In the genomic region with DNA sequence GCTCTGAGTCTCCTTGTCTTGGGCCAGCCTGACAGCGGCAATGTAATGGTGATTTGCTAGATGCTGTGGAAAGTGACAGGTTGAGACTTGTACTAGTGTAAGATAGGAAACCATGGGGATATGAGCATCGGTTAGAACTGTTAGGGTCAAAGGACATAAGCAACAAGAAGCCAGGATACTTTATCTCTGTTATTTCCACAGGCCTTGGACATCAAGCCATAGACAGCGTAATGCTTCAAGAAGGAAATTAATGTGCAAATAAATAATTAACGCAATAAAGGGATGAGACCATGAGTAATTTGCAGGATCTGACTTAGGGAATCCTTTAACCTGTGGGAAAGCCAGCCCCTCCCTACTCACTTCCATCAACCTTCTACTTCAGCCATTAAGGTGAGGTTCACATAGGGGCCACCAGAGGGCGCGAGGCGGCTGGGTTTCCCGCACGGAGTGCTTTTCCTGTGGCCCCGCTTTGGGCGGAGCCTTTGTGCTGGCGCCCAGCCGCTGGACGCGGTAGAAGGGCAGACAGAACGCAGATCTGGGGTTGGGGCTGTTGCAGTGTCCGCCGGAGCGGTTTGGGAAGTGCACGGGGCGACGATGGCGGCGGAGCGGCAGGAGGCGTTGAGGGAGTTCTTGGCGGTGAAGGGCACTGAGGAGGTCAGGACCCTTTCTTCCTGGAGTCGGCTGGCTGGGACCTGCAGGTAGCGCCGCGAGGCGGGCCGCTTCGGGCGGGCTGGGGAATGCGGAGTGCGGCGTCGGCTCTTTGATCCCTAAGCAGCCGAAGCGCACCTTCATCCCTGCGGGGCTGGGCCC, we compare ENCODE assay signal across 8 mouse cellular contexts.
A peak's percentile ranks its signal among the peaks of the same experiment; 100 is the strongest.
DNase-seq lines count a peak whose midpoint lies in the region; ATAC-seq lines count a peak whose summit lies in the region.

No protein-coding gene starts in this region.

- no peaks in the 10 kb centered on the region for H3K9me3 ChIP-seq in hindbrain, embryonic 11.5 days (ENCODE audit: control insufficient read depth, low read length)

- ATAC-seq in frontal cortex, adult (ENCODE audit: low TSS enrichment), result peak; percentile 90
- ATAC-seq in hindbrain, embryonic 11.5 days (ENCODE audit: low FRiP score), result peak; percentile 97

- 6% methylated on average over 42 of the region's 42 CpGs for WGBS in hindbrain, embryonic 11.5 days

- peak overlapping the region; percentile 40 for H3K9ac ChIP-seq in hindbrain, embryonic 11.5 days (ENCODE audit: low read depth, low read length)

- no peaks in the 10 kb centered on the region for H3K27me3 ChIP-seq in hindbrain, embryonic 11.5 days (ENCODE audit: control insufficient read depth, insufficient read depth, low read length)

- H3K4me2 ChIP-seq in hindbrain, embryonic 11.5 days (replicated peaks; ENCODE audit: low read depth, low read length), result peak overlapping the region; percentile 44

- no peaks in the 10 kb centered on the region for H3K36me3 ChIP-seq in hindbrain, embryonic 11.5 days (ENCODE audit: control insufficient read depth, insufficient read depth, low read length)

- H3K27ac ChIP-seq in hindbrain, embryonic 11.5 days (ENCODE audit: low read depth, low read length), result no peak overlapping the region

- peak overlapping the region; percentile 38 for H3K4me3 ChIP-seq in hindbrain, embryonic 11.5 days (ENCODE audit: low read depth, low read length)

- H3K4me1 ChIP-seq in hindbrain, embryonic 11.5 days (replicated peaks; ENCODE audit: control insufficient read depth, insufficient read depth, low read length), result no peaks in the 10 kb centered on the region

- peak; percentile 96 for DNase-seq in NIH3T3 (ENCODE audit: low read depth)
- DNase-seq in cerebellum, adult 9-11 months, result peak; percentile 67
- peak; percentile 82 for DNase-seq in hindbrain, embryonic 11.5 days (ENCODE audit: low spot score)
- DNase-seq in layer of hippocampus, postnatal 14 days (ENCODE audit: low spot score in 2 of 2), result peak; percentile 37 to 39
- DNase-seq in lung, postnatal 4 days, result peak; percentile 75 to 80
- peak; percentile 42 for DNase-seq in right cerebral cortex, adult 18-20 months
- peak; percentile 44 for DNase-seq in urinary bladder, adult 2 months (ENCODE audit: low spot score)

Comparison
In these comparisons a context has a peak if more than half of its experiments do, and no peak if none do; other contexts are left out.
1. DNase-seq: peak in every context shown above with its lines; median percentile 96 in NIH3T3; 82 in hindbrain, embryonic 11.5 days; 78 in lung, postnatal 4 days; 67 in cerebellum, adult 9-11 months; 44 in urinary bladder, adult 2 months; 42 in right cerebral cortex, adult 18-20 months; 38 in layer of hippocampus, postnatal 14 days.